Mouse (Mus musculus) stomach, embryonic 16.5 days (tissue): ENCODE measurements around the gene Hsf2. TPM values are rescaled to one million over a fixed set of nuclear protein-coding genes. Genes with fewer than 3 reads are reported as not detected.
A peak's percentile ranks its signal among the peaks of the same experiment; 100 is the strongest.
"Not testable (repeated sequence)": the region's sequence is repeated elsewhere in the genome, so short reads cannot be mapped to it uniquely, and the experiment has no call there.

Source experiments
- ATAC-seq: fragments of 200-750 bp; cut with Nextera tagmentation; 2 replicates; pipeline ENCODE4 v1.8.0; 2017; ENCODE audit warnings: moderate number of reproducible peaks, moderate TSS enrichment; ENCODE audit not compliant: insufficient read depth, low FRiP score
- H3K27ac ChIP-seq: fragments of 300-500 bp; sonication (generic); 2 replicates; pipeline ENCODE4 v1.5.1; 2014; ENCODE audit warnings: low read length
- H3K27me3 ChIP-seq: fragments of 300-500 bp; sonication (generic); 2 replicates; pipeline ENCODE4 v1.6.1; 2014; ENCODE audit warnings: low read length, control low read depth, mixed read lengths; ENCODE audit not compliant: control insufficient read depth, insufficient read depth
- H3K36me3 ChIP-seq: fragments of 300-500 bp; sonication (generic); 2 replicates; pipeline ENCODE4 v1.6.1; 2014; ENCODE audit warnings: low read length; ENCODE audit not compliant: control insufficient read depth, insufficient read depth
- H3K4me1 ChIP-seq: fragments of 300-500 bp; sonication (generic); 2 replicates; pipeline ENCODE4 v1.6.1; 2014; ENCODE audit warnings: low read length, control low read depth, mixed read lengths; ENCODE audit not compliant: control insufficient read depth, insufficient read depth
- H3K4me2 ChIP-seq: fragments of 300-500 bp; sonication (generic); 2 replicates; pipeline ENCODE4 v1.6.1; 2014; ENCODE audit warnings: low read depth, low read length, mixed read lengths
- H3K4me3 ChIP-seq: fragments of 300-500 bp; sonication (generic); replicated peaks from 2 replicates; pipeline ENCODE4 v1.5.1; 2014; ENCODE audit warnings: mild to moderate bottlenecking, low read length
- H3K9ac ChIP-seq: fragments of 300-500 bp; sonication (generic); 2 replicates; pipeline ENCODE4 v1.6.1; 2014; ENCODE audit warnings: low read length
- H3K9me3 ChIP-seq: fragments of 300-500 bp; sonication (generic); replicated peaks from 2 replicates; pipeline ENCODE4 v1.6.1; 2016; ENCODE audit warnings: low read length, control low read depth; ENCODE audit not compliant: control insufficient read depth
- WGBS: fragments of 180-500 bp; shearing (Covaris S2); extraction: QIAGEN DNeasy Blood & Tissue Kit; methylation state at CpG from one replicate; pipeline ENCODE4 v1.1.7; 2014; 5-methylcytosine and 5-hydroxymethylcytosine counted together
- polyA plus RNA-seq: library from polyadenylated mRNA; unstranded; fragments of >200 nt; fragmentation: Nextera tagmentation; extraction: Ambion mirVana; gene quantifications from 2 replicates; pipeline ENCODE4 v1.2.1, GENCODE M21; 2015

Gene Hsf2
- 21.3 and 21.8 TPM in 2 replicates for polyA plus RNA-seq

GRCm38 (mm10) chr10:57485908-57486541 is at the start of gene Hsf2:
Hsf2 (plus strand) TSS chr10:57486385.
- Histone ChIP-seq H3K9me3 (no peaks in the 10 kb centered on the region), H3K4me1 (peaks cover 3% of the 10 kb centered on the region; the same call in 1 of the 2 replicates), H3K27ac (peak within 1 kb of the TSS; percentile 95), H3K4me2 (peak within 1 kb of the TSS; percentile 80), H3K36me3 (no peaks in the 10 kb centered on the region), H3K4me3 (peak within 1 kb of the TSS; percentile 93), H3K9ac (peak within 1 kb of the TSS; percentile 95), H3K27me3 (no peaks in the 10 kb centered on the region)
- whole genome bisulfite sequencing: 2% methylated on average over 47 of the region's 52 CpGs
- peak; percentile 100 for ATAC-seq

GRCm38 (mm10) chr10:57437898-57438297 is 48.3 kb upstream of the Hsf2 start:
- Histone ChIP-seq H3K27me3 (no peaks in the 10 kb centered on the region), H3K9ac (no peak overlapping the region), H3K4me1 (no peaks in the 10 kb centered on the region), H3K4me3 (no peak overlapping the region), H3K9me3 (no peaks in the 10 kb centered on the region), H3K36me3 (no peaks in the 10 kb centered on the region), H3K4me2 (no peak overlapping the region), H3K27ac (no peak overlapping the region)
- WGBS: 78% methylated on average over 2 of the region's 2 CpGs
- peak; percentile 56; the same call in 1 of the 2 replicates for ATAC-seq

GRCm38 (mm10) chr10:57441049-57441448 is 45.1 kb upstream of the Hsf2 start:
- no peak overlapping the region for H3K4me3 ChIP-seq

GRCm38 (mm10) chr10:57444392-57444791 is 41.8 kb upstream of the Hsf2 start:
- Histone ChIP-seq H3K27me3 (no peaks in the 10 kb centered on the region), H3K4me1 (no peaks in the 10 kb centered on the region), H3K4me3 (no peak overlapping the region), H3K9me3 (no peaks in the 10 kb centered on the region), H3K27ac (no peak overlapping the region), H3K36me3 (no peaks in the 10 kb centered on the region), H3K9ac (no peak overlapping the region), H3K4me2 (no peak overlapping the region)
- ATAC-seq: no peak
- 70% methylated on average over 8 of the region's 8 CpGs for WGBS

More at GRCm38 (mm10) chr10:57441049-57441448, 45.1 kb upstream of the Hsf2 start:
- no peaks in the 10 kb centered on the region for H3K36me3 ChIP-seq
- no peaks in the 10 kb centered on the region for H3K4me1 ChIP-seq
- no peak overlapping the region for H3K27ac ChIP-seq
- no peak overlapping the region for H3K4me2 ChIP-seq
- ATAC-seq: no peak
- H3K27me3 ChIP-seq: no peaks in the 10 kb centered on the region
- H3K9ac ChIP-seq: no peak overlapping the region
- H3K9me3 ChIP-seq: no peaks in the 10 kb centered on the region

GRCm38 (mm10) chr10:57445655-57446054 is 40.5 kb upstream of the Hsf2 start:
- Histone ChIP-seq H3K36me3 (no peaks in the 10 kb centered on the region), H3K4me3 (no peak overlapping the region), H3K27ac (no peak overlapping the region), H3K9me3 (no peaks in the 10 kb centered on the region), H3K4me1 (no peaks in the 10 kb centered on the region), H3K27me3 (no peaks in the 10 kb centered on the region), H3K4me2 (no peak overlapping the region), H3K9ac (no peak overlapping the region)
- no peak for ATAC-seq
- 81% methylated on average over 1 of the region's 1 CpGs for WGBS

GRCm38 (mm10) chr10:57447657-57448050 is 38.5 kb upstream of the Hsf2 start:
- Histone ChIP-seq H3K4me3 (no peak overlapping the region), H3K4me2 (no peak overlapping the region), H3K36me3 (no peaks in the 10 kb centered on the region), H3K27ac (no peak overlapping the region), H3K27me3 (no peaks in the 10 kb centered on the region), H3K9me3 (no peaks in the 10 kb centered on the region), H3K9ac (no peak overlapping the region), H3K4me1 (no peaks in the 10 kb centered on the region)
- no peak for ATAC-seq

- 5% methylated on average over 19 of the region's 19 CpGs for WGBS
- no peaks in the 10 kb centered on the region for H3K9me3 ChIP-seq
- ATAC-seq: no peak
- no peak overlapping the region for H3K27ac ChIP-seq
- H3K27me3 ChIP-seq: no peaks in the 10 kb centered on the region
- H3K9ac ChIP-seq: no peak overlapping the region
- peak overlapping the region; percentile 22 for H3K4me3 ChIP-seq
- H3K36me3 ChIP-seq: no peaks in the 10 kb centered on the region
- peak overlapping the region; percentile 30 for H3K4me2 ChIP-seq
- no peaks in the 10 kb centered on the region for H3K4me1 ChIP-seq
Observed at GRCm38 (mm10) chr10:57448051-57448716, 38.0 kb upstream of the Hsf2 start.

- H3K36me3 ChIP-seq, H3K4me2 ChIP-seq, H3K9ac ChIP-seq, ATAC-seq, H3K4me1 ChIP-seq, H3K27ac ChIP-seq, H3K4me3 ChIP-seq, H3K9me3 ChIP-seq, H3K27me3 ChIP-seq: not testable (repeated sequence)
- WGBS: 30% methylated on average over 10 of the region's 10 CpGs
Observed at GRCm38 (mm10) chr10:57463298-57463697, 22.9 kb upstream of the Hsf2 start.

GRCm38 (mm10) chr10:57465768-57466167 is 20.4 kb upstream of the Hsf2 start:
- Histone ChIP-seq H3K9ac (no peak overlapping the region), H3K27me3 (no peaks in the 10 kb centered on the region), H3K36me3 (no peaks in the 10 kb centered on the region), H3K9me3 (no peaks in the 10 kb centered on the region), H3K4me2 (no peak overlapping the region), H3K4me1 (no peaks in the 10 kb centered on the region), H3K27ac (no peak overlapping the region), H3K4me3 (no peak overlapping the region)
- ATAC-seq: no peak
